Mouse (Mus musculus) limb, embryonic 10.5 days (tissue): ENCODE results near the gene Fhit. TPM values are rescaled to one million over a fixed set of nuclear protein-coding genes. Genes with fewer than 3 reads are reported as not detected.
"Not testable (repeated sequence)": the region's sequence is repeated elsewhere in the genome, so short reads cannot be mapped to it uniquely, and the experiment has no call there.

Experiments
- DNase-seq: peaks from one replicate; pipeline ENCODE4 v3.0.0-alpha.2; 2017; ENCODE audit warnings: low spot score
- H3K27ac ChIP-seq: fragments of 300-500 bp; sonication (generic); 2 replicates; pipeline ENCODE4 v1.5.1; 2016; ENCODE audit warnings: mild to moderate bottlenecking
- H3K27me3 ChIP-seq: fragments of 300-500 bp; sonication (generic); 2 replicates; pipeline ENCODE4 v1.6.1; 2016; ENCODE audit warnings: low read depth, mild to moderate bottlenecking; ENCODE audit not compliant: poor library complexity, severe bottlenecking
- H3K36me3 ChIP-seq: fragments of 300-500 bp; sonication (generic); 2 replicates; pipeline ENCODE4 v1.6.1; 2016; ENCODE audit warnings: mild to moderate bottlenecking, moderate library complexity
- H3K4me1 ChIP-seq: fragments of 300-500 bp; sonication (generic); 2 replicates; pipeline ENCODE4 v1.6.1; 2016
- H3K4me3 ChIP-seq: fragments of 300-500 bp; sonication (generic); 2 replicates; pipeline ENCODE4 v1.5.1; 2016; ENCODE audit warnings: mild to moderate bottlenecking, moderate library complexity
- H3K9me3 ChIP-seq: fragments of 300-500 bp; sonication (generic); replicated peaks from 2 replicates; pipeline ENCODE4 v1.6.1; 2016; ENCODE audit warnings: mild to moderate bottlenecking
- WGBS: fragments of 180-500 bp; shearing (Covaris S2); methylation state at CpG from one replicate; pipeline ENCODE4 v1.1.7; 2016; 5-methylcytosine and 5-hydroxymethylcytosine counted together
- polyA plus RNA-seq: library from polyadenylated mRNA; unstranded; fragments of >200 nt; fragmentation: Nextera tagmentation; extraction: Ambion mirVana; gene quantifications from 2 replicates; pipeline ENCODE4 v1.2.1, GENCODE M21; 2016

Gene Fhit
- polyA plus RNA-seq, 1 experiment from 2014 or later: 2.4 TPM

- Histone ChIP-seq H3K4me3 (no peak overlapping the region), H3K27ac (no peak overlapping the region), H3K4me1 (no peaks in the 10 kb centered on the region), H3K9me3 (no peaks in the 10 kb centered on the region), H3K36me3 (no peaks in the 10 kb centered on the region), H3K27me3 (no peaks in the 10 kb centered on the region)
- no peak for DNase-seq
- 70% methylated on average over 3 of the region's 3 CpGs for WGBS
Measured at GRCm38 (mm10) chr14:11083946-11084345, 77.9 kb downstream of the Fhit start.

GRCm38 (mm10) chr14:11083462-11083861 is 78.4 kb downstream of the Fhit start:
- DNase-seq: no peak
- Histone ChIP-seq H3K36me3 (no peaks in the 10 kb centered on the region), H3K9me3 (no peaks in the 10 kb centered on the region), H3K4me1 (no peaks in the 10 kb centered on the region), H3K27me3 (no peaks in the 10 kb centered on the region), H3K4me3 (no peak overlapping the region), H3K27ac (no peak overlapping the region)
- 70% methylated on average over 5 of the region's 5 CpGs for WGBS

GRCm38 (mm10) chr14:11063594-11063993 is 98.2 kb downstream of the Fhit start:
- no peak for DNase-seq
- no peaks in the 10 kb centered on the region for H3K36me3 ChIP-seq
- WGBS: 89% methylated on average over 2 of the region's 2 CpGs
- no peaks in the 10 kb centered on the region for H3K9me3 ChIP-seq
- H3K4me1 ChIP-seq: no peaks in the 10 kb centered on the region
- no peak overlapping the region for H3K27ac ChIP-seq
- H3K4me3 ChIP-seq: no peak overlapping the region
- H3K27me3 ChIP-seq: no peaks in the 10 kb centered on the region

GRCm38 (mm10) chr14:11060221-11060620 is 101.6 kb downstream of the Fhit start:
- Histone ChIP-seq H3K36me3 (no peaks in the 10 kb centered on the region), H3K4me1 (no peaks in the 10 kb centered on the region)
- no peak for DNase-seq

DNA sequence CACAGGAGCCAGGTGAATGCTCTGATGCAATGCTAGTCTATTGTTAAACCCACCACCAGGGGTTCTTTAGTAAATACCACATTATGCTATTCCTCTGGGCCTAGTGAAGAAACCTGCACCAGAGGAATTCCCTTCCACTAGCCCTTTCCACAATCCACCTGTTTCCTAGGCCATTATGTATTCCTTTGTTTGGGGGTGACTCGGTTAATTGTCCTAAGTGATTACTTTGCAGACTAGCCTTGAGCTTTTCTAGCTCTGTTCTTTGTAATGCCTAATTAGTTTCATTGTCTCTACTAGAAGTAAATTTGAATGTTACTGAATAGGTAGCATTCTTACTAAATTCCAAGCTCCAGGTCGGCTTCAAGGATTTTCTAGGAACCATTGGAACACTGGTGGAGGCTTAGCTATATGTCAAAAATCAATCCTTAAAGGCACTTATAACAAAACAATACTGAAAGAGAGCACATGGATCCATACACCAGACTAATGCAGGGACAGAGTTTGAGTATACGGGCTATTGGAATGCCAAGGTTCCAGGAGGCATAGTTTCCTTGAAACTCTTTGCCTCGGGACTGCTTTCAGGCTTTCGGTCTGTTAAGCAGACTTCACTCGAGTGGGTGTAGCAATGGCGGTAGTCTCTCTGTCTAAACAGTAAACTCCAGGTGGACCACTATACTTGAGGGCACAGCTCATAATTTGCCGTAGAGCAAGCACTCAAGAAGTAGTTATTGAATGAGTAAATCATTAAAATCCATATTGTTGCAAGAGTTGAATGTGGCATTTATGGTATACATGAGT is 122.1 kb downstream of the Fhit start:
- WGBS: 79% methylated on average over 8 of the region's 8 CpGs
- H3K27ac ChIP-seq, H3K36me3 ChIP-seq, H3K4me3 ChIP-seq, H3K27me3 ChIP-seq, H3K9me3 ChIP-seq, DNase-seq, H3K4me1 ChIP-seq: not testable (repeated sequence)

More at GRCm38 (mm10) chr14:11060221-11060620, 101.6 kb downstream of the Fhit start:
- Histone ChIP-seq H3K27me3 (no peaks in the 10 kb centered on the region), H3K9me3 (no peaks in the 10 kb centered on the region), H3K4me3 (no peak overlapping the region), H3K27ac (no peak overlapping the region)

GRCm38 (mm10) chr14:11021391-11021790 is 140.4 kb downstream of the Fhit start:
- Histone ChIP-seq H3K4me1 (no peaks in the 10 kb centered on the region), H3K4me3 (no peak overlapping the region), H3K36me3 (no peaks in the 10 kb centered on the region), H3K9me3 (no peaks in the 10 kb centered on the region), H3K27ac (no peak overlapping the region), H3K27me3 (no peaks in the 10 kb centered on the region)
- 42% methylated on average over 3 of the region's 3 CpGs for WGBS
- no peak for DNase-seq

DNA sequence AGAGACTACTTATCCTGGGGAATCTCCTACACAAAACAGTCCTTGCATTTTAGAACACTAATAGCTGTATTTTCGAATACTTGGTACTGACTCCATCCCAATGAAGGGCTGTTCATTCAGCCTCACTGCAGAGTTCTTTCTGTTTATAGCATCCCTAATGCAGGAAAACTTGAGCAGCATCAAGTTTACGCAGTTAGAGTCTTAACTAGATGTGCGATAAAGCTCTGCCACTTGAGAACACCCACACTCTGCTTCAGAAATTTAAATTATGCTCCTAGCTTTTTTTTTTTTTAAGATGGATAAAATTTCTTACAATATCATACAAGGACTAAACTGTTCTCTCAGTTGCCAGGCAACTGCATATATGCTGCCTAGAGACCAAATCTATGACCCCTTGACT is 183.2 kb downstream of the Fhit start:
- H3K27ac ChIP-seq: no peak overlapping the region
- H3K36me3 ChIP-seq: no peaks in the 10 kb centered on the region
- H3K4me1 ChIP-seq: no peaks in the 10 kb centered on the region
- DNase-seq: no peak
- H3K27me3 ChIP-seq: no peaks in the 10 kb centered on the region
- H3K4me3 ChIP-seq: no peak overlapping the region
- no peaks in the 10 kb centered on the region for H3K9me3 ChIP-seq
- 96% methylated on average over 3 of the region's 3 CpGs for WGBS

- DNase-seq: no peak
- Histone ChIP-seq H3K36me3 (no peaks in the 10 kb centered on the region), H3K9me3 (no peaks in the 10 kb centered on the region), H3K27me3 (no peaks in the 10 kb centered on the region), H3K4me1 (no peaks in the 10 kb centered on the region), H3K4me3 (no peak overlapping the region), H3K27ac (no peak overlapping the region)
- 89% methylated on average over 1 of the region's 1 CpGs for WGBS
Measured at GRCm38 (mm10) chr14:10941647-10942046, 220.2 kb downstream of the Fhit start.

DNA sequence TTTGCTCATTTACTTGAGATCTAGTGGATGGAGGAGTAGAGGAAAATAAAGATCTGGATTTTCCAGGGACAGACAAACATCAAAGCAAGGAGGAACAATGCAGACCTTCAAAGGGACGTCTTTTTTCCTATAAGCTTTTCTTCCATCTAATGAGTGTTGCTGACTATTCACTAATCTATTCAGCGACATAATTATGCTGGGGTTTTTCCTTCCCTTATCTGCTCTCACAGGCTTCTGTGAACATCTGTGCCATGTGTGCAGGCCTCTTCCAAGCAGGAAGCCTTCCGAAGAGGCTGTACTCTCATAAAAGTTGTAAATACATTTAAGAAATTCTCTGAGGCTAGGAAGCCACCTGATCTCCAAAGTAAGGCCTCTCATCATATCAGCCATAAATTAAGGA is 228.2 kb downstream of the Fhit start:
- H3K4me1 ChIP-seq: 0 out of 2 replicates have a peak, but pooled peaks cover 2% of the 10 kb centered on the region
- H3K36me3 ChIP-seq: no peaks in the 10 kb centered on the region
- H3K27ac ChIP-seq: no peak overlapping the region
- H3K4me3 ChIP-seq: no peak overlapping the region
- no peaks in the 10 kb centered on the region for H3K9me3 ChIP-seq
- DNase-seq: no peak
- WGBS: 52% methylated on average over 3 of the region's 3 CpGs
- no peaks in the 10 kb centered on the region for H3K27me3 ChIP-seq

DNA sequence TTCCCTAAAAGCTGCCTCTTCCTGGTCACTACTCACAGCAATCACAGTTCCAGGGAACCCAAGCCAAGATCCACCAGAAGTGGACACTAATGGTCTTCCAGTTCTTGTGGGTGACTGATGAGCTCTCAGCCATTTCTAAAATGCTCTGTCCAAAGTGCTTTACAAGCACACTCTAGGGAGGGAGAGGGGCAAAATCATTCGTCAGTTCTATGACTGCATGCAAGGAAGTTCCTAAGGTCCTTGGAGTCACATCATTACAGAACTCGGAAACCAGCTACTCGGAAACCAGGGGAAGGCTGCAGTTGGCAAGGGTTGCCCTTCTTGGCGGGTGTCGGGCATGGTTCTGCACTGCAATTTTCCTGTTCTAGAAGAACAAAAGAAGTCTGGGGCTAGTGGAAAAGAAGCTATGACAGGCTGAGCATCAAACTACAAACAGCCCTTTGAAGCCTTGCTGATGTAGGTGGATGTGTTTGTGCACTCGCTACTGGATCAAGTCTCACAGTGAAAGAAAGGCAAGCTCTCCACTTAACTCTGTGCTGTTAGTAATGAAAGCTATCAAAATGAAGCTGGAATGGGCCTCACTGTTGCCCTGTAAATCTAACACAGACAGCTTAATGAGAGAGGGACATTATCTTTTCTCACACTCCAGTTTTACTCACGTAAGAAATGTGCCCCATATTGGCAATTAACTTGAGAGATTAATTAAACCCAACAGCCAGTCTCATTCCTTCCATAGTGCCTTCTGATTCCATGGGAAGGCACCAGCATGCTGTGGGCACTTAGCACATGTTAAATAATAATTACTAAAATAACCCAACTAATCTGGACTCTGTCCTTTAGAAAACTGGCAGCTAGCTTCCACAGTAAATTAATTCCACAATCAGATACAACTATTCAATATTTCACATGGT is 243.7 kb downstream of the Fhit start:
- Histone ChIP-seq H3K9me3 (no peaks in the 10 kb centered on the region), H3K4me1 (no peaks in the 10 kb centered on the region), H3K27me3 (no peaks in the 10 kb centered on the region), H3K4me3 (no peak overlapping the region), H3K27ac (no peak overlapping the region), H3K36me3 (no peaks in the 10 kb centered on the region)
- DNase-seq: no peak
- WGBS: 72% methylated on average over 7 of the region's 7 CpGs

DNA sequence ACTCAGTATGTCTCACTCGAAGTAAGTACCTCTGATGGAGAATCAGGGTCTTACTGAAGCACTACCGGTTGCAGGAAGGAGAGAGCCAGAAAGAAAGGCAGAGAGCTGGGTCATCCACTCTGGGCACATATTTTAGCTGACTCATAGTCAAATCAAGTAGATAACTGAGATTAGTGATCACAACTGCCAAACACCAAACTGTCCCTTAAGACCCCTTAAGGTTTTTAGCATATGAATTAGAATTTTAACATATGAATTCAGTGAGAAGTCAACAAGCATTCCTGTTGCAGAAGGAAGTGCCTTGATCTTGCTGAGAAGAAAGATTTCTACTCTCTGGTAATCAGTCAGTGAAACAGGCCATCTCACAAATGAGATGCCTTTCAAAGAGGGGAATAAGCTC is 253.8 kb downstream of the Fhit start:
- H3K9me3 ChIP-seq: no peaks in the 10 kb centered on the region
- H3K27ac ChIP-seq: no peak overlapping the region
- H3K4me3 ChIP-seq: no peak overlapping the region
- H3K36me3 ChIP-seq: no peaks in the 10 kb centered on the region
- no peak for DNase-seq
- H3K4me1 ChIP-seq: no peaks in the 10 kb centered on the region
- WGBS: 87% methylated on average over 2 of the region's 2 CpGs
- H3K27me3 ChIP-seq: no peaks in the 10 kb centered on the region

DNA sequence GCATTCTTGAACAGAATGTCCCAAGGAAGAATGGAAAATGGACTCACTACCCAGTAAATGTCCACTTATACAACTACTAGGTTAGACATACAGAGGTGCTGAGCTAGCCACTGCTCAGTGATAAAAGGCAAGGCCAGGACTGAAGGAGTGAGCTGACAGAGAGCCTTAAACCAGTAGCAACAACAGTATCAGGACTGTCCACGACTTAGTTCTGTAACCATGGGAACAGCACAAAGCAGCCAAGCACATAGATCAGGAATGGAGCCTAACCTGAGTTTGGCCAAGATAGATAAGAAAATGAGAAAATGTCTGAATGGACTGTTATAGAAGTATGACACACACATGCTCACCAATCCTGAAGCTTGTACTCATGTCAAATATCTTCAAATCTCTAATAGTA is 279.1 kb downstream of the Fhit start:
- no peaks in the 10 kb centered on the region for H3K4me1 ChIP-seq
- H3K36me3 ChIP-seq: no peaks in the 10 kb centered on the region
- DNase-seq: no peak
- H3K27me3 ChIP-seq: no peaks in the 10 kb centered on the region
- H3K4me3 ChIP-seq: no peak overlapping the region
- no peaks in the 10 kb centered on the region for H3K9me3 ChIP-seq
- WGBS: 67% methylated on average over 1 of the region's 1 CpGs
- H3K27ac ChIP-seq: no peak overlapping the region

GRCm38 (mm10) chr14:10880749-10881148 is 281.1 kb downstream of the Fhit start:
- Histone ChIP-seq H3K27ac (no peak overlapping the region), H3K4me3 (no peak overlapping the region), H3K9me3 (no peaks in the 10 kb centered on the region), H3K27me3 (no peaks in the 10 kb centered on the region), H3K36me3 (no peaks in the 10 kb centered on the region), H3K4me1 (peaks cover 3% of the 10 kb centered on the region; the same call in 1 of the 2 replicates)
- WGBS: 87% methylated on average over 2 of the region's 2 CpGs
- no peak for DNase-seq
